Mouse (Mus musculus): ENCODE results near the gene Pex1.
"Not testable (repeated sequence)": the region's sequence is repeated elsewhere in the genome, so short reads cannot be mapped to it uniquely, and the experiment has no call there.

Gene Pex1

DNA sequence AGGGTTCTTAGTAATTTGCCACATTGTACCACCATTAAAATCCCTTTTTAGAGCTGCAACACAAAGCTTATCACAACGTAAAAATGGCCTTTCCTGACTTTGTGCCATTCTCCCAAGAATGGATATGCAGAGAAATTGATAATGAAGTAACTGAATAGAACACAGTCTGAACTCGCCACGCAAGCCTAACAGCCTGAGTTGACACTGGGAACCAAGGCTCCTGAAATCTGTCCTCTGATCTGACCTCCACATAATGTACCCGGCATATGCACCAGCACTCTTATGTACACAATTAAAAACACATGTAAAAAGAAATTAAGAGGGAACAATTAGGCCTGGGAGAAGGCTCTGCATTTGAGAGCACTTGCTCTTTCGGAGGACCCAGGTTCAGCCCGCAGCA lies 49.5 kb downstream of the Pex1 start:
- DNase-seq: no peak

- DNase-seq: no peak
Observed at GRCm38 (mm10) chr5:3646539-3646938, 50.7 kb downstream of the Pex1 start.

DNA sequence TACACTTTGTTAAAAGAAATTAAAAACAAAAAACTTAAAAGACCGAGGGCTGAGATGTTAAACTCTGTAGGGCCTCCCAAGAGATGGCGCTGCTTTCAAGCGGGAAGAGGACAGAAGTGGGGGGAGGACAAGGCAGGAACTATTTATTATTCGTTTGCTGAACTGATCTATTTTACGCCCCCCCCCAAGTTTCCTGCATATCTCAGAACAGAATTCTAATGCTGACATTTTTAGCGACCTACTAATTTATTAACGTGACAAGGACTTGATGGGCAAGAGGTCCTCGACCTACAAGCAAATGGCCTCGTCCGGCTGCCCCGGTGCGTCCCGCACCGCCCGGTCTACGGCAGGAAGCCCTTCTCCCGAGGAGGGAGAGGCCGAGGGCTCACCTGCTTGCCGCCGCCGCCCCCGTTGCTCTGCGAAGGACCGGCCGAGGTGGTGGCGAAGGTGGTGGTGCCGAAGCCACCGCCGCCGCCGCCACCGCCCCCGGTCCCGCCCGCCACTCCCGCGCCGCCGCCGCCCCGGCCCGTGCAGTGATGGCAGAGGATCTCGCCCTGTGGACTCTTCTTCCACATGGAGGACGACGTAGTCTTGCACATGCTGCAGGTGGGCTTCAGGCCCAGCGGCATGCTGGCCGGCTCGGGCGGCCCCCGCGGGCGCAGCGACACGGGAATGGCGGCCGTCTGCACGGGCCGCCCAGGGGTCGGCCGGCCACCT lies 51.3 kb downstream of the Pex1 start:
- DNase-seq: peak; percentile 49

DNA sequence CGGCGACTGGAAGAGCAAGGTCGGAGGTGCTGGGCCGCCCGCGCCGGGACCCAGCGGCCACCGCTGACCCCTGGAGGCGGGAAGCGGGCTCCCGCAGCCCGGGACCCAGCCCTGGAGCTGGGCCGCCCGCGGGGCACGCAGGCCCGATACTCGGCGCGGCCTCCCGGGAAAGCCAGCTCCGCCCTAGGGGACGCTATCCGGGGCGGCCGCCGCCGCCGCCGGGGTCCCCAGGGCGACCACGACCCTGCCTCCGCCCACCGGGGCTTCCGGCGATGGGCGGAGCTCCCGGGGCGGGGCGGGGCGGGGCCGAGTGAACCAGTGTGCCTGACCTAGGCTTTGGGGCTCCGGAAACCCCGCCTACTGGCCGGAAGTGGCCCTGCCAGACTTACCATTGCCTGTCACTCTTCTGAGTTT lies 51.8 kb downstream of the Pex1 start:
- peak; percentile 81 for DNase-seq

GRCm38 (mm10) chr5:3648206-3648848 lies 52.5 kb downstream of the Pex1 start:
- no peak for DNase-seq

GRCm38 (mm10) chr5:3648849-3649210 lies 53.0 kb downstream of the Pex1 start:
- no peak for DNase-seq

DNA sequence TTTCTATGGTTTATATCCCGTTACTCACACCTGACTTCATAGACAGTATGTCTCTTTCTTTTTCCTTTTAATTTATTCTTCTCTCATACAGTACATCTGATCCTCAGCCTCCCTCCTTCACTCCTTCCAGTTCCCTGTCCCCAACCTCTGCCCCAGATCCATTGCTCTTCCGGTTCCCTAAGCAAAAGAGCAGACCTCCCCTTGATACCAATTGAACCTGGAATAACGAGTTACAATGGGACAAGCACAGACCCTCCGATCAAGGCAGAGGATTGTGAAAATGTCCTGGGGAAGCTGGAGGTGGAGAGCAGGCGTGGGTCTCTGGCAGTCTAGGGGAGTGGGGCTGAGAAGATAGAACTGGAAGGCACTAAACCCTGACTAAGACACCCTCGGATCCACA lies 55.0 kb downstream of the Pex1 start, which contains the start of gene Tmbim7:
Gene Tmbim7, plus strand, starts transcription at position 301 of the 400 bp plus-strand sequence.
- DNase-seq: no peak

- no peak for DNase-seq
Observed at GRCm38 (mm10) chr5:3651621-3652020, 55.8 kb downstream of the Pex1 start.

GRCm38 (mm10) chr5:3652903-3653575 lies 57.2 kb downstream of the Pex1 start:
- DNase-seq: not testable (repeated sequence)

DNA sequence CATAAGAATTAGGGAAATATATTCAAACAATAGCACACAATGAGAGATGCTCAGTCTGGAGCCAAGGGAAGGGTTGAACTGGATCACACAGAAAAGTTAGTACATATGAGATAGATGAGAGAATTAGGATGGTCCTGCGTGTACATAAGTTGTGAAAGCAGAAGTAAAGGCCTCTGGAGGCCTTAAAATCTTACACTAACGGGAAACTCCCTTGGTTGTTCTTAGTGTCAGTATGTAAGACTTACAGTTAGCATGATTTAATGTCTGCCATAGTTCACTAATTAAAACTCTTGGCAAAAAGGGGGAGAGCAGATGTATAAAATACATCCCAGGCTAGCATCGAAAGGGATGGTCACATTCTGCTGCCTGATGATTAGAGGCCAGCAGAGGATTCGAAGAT lies 57.9 kb downstream of the Pex1 start:
- DNase-seq: no peak

- DNase-seq: no peak
Observed at GRCm38 (mm10) chr5:3657085-3657484, 61.2 kb downstream of the Pex1 start, which contains the start of gene Gatad1. TSS of gene Gatad1 (minus strand) at chr5:3657185.

DNA sequence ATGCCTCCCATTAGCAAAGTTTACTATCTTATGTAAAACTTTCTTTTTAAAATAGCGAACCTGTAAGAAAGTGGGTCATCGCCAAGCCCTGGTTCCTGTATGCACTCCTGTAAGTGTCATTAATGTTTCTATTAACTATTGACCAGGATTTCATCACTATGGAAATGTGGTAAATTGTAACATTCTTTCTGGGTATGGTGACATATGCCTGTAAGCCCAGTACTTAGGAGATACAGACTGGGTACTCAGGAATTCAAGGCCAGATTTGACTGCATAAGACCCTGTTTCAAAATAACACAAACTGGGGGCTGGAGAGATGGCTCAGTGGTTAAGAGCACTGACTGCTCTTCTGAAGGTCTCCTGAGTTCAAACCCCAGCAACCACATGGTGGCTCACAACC lies 69.4 kb downstream of the Pex1 start:
- DNase-seq: no peak

DNA sequence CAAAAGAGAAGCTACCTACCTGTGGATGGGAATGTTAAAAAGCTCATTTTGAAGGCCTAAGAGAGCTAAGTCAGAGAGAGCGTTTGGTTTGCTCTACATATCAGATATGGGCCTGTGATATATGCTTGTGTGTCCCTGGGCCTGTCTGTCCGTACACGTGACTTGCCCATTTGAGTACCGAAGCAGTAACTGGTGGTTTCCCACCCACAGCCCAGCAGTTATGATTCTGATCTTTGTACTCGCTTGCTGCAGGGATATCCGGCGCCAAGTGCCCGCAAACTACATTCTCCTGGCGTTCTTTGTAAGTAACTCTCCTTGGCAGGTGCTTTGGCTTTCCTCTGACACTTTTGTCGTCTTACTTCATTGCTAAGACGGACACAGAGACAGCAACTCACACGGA lies 70.7 kb downstream of the Pex1 start:
- no peak for DNase-seq

DNA sequence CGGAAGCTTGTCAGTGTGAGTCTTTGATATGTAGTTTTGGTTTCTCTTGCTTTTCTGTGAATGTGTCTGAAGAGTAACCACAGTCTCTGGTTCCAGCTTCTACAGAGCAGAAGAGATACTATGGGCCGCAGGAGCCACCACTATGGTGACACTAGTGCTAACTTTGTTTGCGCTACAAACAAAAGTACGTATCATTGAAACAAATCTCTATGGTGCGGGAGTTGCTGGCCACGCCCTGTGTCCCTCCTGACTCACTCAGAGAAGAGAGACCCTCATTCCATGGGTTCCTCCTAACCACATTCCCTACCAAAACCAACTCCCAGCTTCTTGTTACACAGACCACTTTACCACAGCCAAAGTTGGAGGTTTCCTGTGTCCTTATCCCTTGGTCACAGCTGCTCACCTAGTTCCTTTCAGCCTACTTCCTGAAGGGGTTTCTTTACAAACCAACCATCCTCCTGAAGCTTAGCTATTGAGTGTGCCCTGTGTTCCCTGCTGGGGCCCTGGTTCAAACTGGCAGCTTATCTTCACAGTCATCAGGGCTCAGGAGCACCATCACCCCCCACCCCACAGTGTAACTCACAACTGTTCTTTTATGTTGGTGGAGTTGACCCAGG lies 74.2 kb downstream of the Pex1 start:
- DNase-seq: no peak
